Mouse (Mus musculus) cerebellum, adult 2 months (tissue): ENCODE results near the gene Dgkb.

Experiments used
- CTCF ChIP-seq: fragments of 200-500 bp; IDR thresholded peaks from 2 replicates; pipeline ENCODE4 v1.5.1; 2011; ENCODE audit warnings: low read depth, mild to moderate bottlenecking, control low read depth, low read length, moderate library complexity, borderline replicate concordance; ENCODE audit not compliant: insufficient read depth
- POLR2A ChIP-seq: fragments of 200-500 bp; IDR thresholded peaks from 2 replicates; pipeline ENCODE4 v1.6.1; 2011; ENCODE audit warnings: low read length, control low read depth, borderline replicate concordance; ENCODE audit not compliant: insufficient read depth

GRCm38 (mm10) chr12:38136379-38136778 is 318.9 kb downstream of the Dgkb start:
- TF ChIP-seq POLR2A (no peak), CTCF (no peak)
